Mouse (Mus musculus) thymus, adult 2 months (tissue): ENCODE measurements at regions not wholly inside any gene's neighbourhood (a gene's known extent, or its start where the extent isn't known, plus 50 kb on each side); places are given as distances from the start of the nearest gene placed in this dataset.

Source experiments
- CTCF ChIP-seq: fragments of 200-500 bp; IDR thresholded peaks from 2 replicates; pipeline ENCODE4 v1.5.1; 2012; ENCODE audit warnings: mild to moderate bottlenecking, control low read depth, low read length, moderate library complexity, borderline replicate concordance; ENCODE audit not compliant: control insufficient read depth, poor library complexity, insufficient read depth; ENCODE audit errors: extremely low read depth
- POLR2A ChIP-seq: fragments of 200-500 bp; IDR thresholded peaks from 2 replicates; pipeline ENCODE4 v1.6.1; 2012; ENCODE audit warnings: mild to moderate bottlenecking, low read length, control low read depth, moderate library complexity; ENCODE audit not compliant: control insufficient read depth, poor library complexity, insufficient read depth; ENCODE audit errors: extremely low read depth

DNA sequence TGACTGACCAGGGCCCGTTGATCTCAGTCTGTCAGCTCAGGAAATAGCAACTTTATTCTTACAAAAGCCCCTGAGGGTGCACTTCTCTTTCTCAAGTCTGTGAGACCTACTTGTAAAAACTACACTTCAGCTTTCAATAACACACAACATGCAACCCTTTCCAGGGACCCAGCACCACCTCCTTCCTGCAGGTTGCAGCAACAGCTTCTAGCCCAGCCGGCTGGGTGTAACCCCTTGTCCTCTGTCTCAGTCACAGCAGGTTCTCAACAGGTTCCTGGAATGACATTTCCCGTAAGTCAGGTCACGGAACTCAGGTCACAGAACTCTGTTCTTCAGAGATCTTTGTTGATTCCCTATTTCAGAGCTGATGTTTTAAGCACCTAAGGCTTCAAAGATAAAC lies 558.5 kb upstream of the Camk1g start:
- TF ChIP-seq POLR2A (no peak), CTCF (no peak)
